Mouse (Mus musculus): ENCODE data around the gene Tut1. TPM values are rescaled to one million over a fixed set of nuclear protein-coding genes. Genes with fewer than 3 reads are reported as not detected.
A peak's percentile ranks its signal among the peaks of the same experiment; 100 is the strongest.

Tut1 gene
- polyA plus RNA-seq, 1 experiment from 2014 or later: 29.7 TPM

DNA sequence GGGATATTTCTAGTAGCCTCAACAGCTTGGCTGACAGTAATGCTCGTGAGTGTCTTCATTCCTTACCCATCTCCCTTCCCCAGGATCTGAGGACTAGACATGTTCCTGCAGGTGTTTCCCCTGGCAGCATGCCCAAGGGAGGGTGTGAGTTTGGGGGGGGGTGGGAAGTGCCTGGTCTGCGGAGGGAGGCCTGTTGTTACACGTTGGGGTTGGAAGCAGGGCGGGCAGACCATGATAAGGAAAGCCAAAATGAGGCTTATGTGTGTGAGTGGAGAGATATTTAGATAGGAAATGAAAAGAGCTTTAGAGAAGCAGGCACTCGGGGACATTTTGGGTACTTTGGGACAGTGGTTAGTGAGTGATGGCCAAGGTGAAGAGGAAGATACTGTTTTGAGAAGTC, 9.6 kb upstream of the Tut1 start:
- Histone ChIP-seq H3K4me1 (peaks cover 32% of the 10 kb centered on the region), H3K27me3 (no peaks in the 10 kb centered on the region), H3K27ac (0 out of 2 replicates have a peak overlapping the region, but pooled peaks have one; percentile 21), H3K9me3 (no peaks in the 10 kb centered on the region), H3K4me3 (peak overlapping the region; percentile 70), H3K9ac (0 out of 2 replicates have a peak overlapping the region, but pooled peaks have one; percentile 13), H3K4me2 (peak overlapping the region; percentile 69), H3K36me3 (peaks cover 49% of the 10 kb centered on the region)
- WGBS: 28% methylated on average over 5 of the region's 5 CpGs
- no peak for ATAC-seq (ENCODE audit: borderline replicate concordance, extremely low read depth, low FRiP score, low TSS enrichment)

DNA sequence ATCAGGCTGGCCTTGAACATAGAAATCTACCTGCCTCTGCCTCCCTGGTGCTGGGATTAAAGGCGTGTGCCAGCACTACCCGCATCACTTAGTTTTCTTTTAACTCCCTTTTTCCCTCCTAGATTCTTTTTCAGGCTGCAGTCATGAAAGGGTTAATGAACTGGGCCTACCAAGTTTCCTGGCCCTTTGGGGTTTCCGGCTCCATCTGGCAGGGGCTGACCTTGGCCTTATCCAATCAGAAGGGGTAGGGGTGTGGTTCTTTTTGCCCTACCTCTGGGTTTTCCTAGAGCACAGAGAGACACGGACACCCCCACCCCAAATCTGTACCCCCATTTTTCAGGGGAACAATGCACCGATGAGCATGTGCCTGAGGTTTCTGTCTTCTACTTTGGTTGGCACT, 8.9 kb upstream of the Tut1 start:
- ATAC-seq (ENCODE audit: borderline replicate concordance, extremely low read depth, low FRiP score, low TSS enrichment): no peak
- Histone ChIP-seq H3K36me3 (peaks cover 51% of the 10 kb centered on the region), H3K27ac (peak overlapping the region; percentile 41; the same call in 1 of the 2 replicates), H3K9me3 (no peaks in the 10 kb centered on the region), H3K9ac (peak overlapping the region; percentile 31; the same call in 1 of the 2 replicates), H3K27me3 (no peaks in the 10 kb centered on the region), H3K4me2 (peak overlapping the region; percentile 69), H3K4me3 (peak overlapping the region; percentile 70), H3K4me1 (peaks cover 32% of the 10 kb centered on the region)
- 24% methylated on average over 5 of the region's 5 CpGs for WGBS

DNA sequence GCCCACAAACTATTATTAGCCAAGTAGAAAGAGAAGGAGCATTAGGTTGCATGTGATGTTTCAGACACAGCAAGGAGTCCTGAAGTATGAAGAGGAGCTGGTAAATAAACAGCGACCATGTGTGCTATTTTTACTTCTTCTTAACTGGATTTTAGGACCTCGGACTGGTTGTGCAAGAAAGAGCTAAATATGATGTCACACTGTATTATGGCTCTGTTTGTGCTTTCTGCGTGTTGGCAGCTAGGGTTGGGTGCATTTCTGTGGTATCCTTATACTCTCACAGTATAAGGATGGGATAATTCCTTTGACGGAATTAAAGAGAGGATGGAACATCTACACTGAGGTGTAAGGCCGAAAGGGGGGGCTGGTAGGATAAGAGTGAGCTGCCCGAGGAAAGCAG, 8.4 kb upstream of the Tut1 start:
- 67% methylated on average over 6 of the region's 6 CpGs for WGBS
- Histone ChIP-seq H3K36me3 (peaks cover 55% of the 10 kb centered on the region), H3K27me3 (no peaks in the 10 kb centered on the region), H3K9me3 (no peaks in the 10 kb centered on the region), H3K4me2 (peak overlapping the region; percentile 69), H3K4me1 (peaks cover 32% of the 10 kb centered on the region), H3K9ac (peak overlapping the region; percentile 31; the same call in 1 of the 2 replicates), H3K27ac (no peak overlapping the region), H3K4me3 (peak overlapping the region; percentile 70)
- ATAC-seq (ENCODE audit: borderline replicate concordance, extremely low read depth, low FRiP score, low TSS enrichment): no peak

DNA sequence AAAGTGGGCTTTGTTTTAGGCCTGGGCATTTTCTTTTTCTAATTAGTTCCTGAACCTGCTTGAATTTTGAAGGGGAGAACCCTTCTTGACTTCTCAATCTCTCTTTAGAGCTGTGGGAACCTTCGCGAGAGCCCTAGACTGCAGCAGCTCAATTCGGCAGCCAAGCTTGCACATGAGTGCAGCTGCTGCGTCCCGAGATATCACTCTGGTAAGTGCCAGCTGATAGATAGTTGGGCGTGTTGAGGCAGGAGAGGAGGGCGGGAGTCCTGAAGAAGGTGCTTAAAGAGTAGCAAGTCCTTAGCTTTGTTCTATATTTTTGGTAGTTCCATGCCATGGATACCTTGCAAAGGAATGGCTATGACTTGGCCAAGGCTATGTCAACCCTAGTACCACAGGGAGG, 6.7 kb upstream of the Tut1 start:
- H3K4me2 ChIP-seq: no peak overlapping the region
- H3K4me3 ChIP-seq: no peak overlapping the region
- H3K9ac ChIP-seq: no peak overlapping the region
- ATAC-seq (ENCODE audit: borderline replicate concordance, extremely low read depth, low FRiP score, low TSS enrichment): no peak
- peaks cover 26% of the 10 kb centered on the region for H3K4me1 ChIP-seq
- no peak overlapping the region for H3K27ac ChIP-seq
- peaks cover 72% of the 10 kb centered on the region for H3K36me3 ChIP-seq
- 86% methylated on average over 7 of the region's 7 CpGs for WGBS
- no peaks in the 10 kb centered on the region for H3K27me3 ChIP-seq
- H3K9me3 ChIP-seq: no peaks in the 10 kb centered on the region

DNA sequence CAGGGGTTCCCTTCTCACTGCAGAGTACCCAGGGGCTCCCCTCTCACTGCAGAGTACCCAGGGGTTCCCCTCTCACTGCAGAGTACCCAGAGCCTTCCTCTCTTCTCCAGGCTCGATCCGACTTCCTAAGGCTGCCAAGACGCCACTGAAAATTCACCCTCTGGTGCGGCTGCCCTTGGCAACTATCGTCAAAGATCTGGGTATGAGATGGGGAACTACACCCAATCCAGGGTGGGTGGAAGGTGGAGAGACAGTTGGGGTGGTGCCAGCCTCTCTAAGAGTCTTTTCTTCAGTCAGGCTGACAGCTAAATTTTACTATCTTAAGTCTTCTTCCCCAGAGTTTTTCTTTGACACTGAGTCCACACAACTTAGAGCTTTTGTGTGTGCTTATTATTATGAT, 3.5 kb upstream of the Tut1 start:
- no peaks in the 10 kb centered on the region for H3K27me3 ChIP-seq
- ATAC-seq (ENCODE audit: borderline replicate concordance, extremely low read depth, low FRiP score, low TSS enrichment): no peak
- peaks cover 69% of the 10 kb centered on the region for H3K36me3 ChIP-seq
- WGBS: 80% methylated on average over 5 of the region's 5 CpGs
- no peak overlapping the region for H3K27ac ChIP-seq
- no peak overlapping the region for H3K4me3 ChIP-seq
- H3K4me1 ChIP-seq: peaks cover 20% of the 10 kb centered on the region
- H3K4me2 ChIP-seq: no peak overlapping the region
- no peaks in the 10 kb centered on the region for H3K9me3 ChIP-seq
- H3K9ac ChIP-seq: no peak overlapping the region

DNA sequence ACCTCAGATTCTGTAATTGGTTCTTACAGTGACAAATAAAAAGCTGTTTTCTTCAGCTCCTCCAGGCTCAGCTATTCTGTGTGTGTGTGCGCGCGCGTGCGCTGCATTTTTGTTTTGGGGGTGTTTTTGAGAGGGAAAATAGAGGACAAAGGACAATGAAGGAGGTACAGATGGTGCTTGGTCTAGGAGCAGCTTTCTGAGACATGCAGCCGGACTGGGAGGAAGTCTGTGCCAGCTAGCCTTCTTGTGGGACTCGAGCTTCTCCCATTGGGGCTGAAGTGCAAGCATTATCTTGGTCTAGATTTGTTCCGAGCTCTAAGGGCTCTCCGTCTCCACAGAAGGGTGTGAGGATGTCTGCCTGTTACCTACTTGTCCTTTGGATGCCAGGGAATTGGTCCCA, 1.4 kb upstream of the Tut1 start:
- Histone ChIP-seq H3K9me3 (no peaks in the 10 kb centered on the region), H3K4me2 (peak overlapping the region; percentile 65; the same call in 1 of the 2 replicates), H3K9ac (no peak overlapping the region; the same call in 1 of the 2 replicates), H3K27ac (no peak overlapping the region), H3K36me3 (peaks cover 64% of the 10 kb centered on the region), H3K4me3 (no peak overlapping the region), H3K4me1 (peaks cover 19% of the 10 kb centered on the region), H3K27me3 (no peaks in the 10 kb centered on the region)
- no peak for ATAC-seq (ENCODE audit: borderline replicate concordance, extremely low read depth, low FRiP score, low TSS enrichment)
- 87% methylated on average over 9 of the region's 9 CpGs for WGBS

DNA sequence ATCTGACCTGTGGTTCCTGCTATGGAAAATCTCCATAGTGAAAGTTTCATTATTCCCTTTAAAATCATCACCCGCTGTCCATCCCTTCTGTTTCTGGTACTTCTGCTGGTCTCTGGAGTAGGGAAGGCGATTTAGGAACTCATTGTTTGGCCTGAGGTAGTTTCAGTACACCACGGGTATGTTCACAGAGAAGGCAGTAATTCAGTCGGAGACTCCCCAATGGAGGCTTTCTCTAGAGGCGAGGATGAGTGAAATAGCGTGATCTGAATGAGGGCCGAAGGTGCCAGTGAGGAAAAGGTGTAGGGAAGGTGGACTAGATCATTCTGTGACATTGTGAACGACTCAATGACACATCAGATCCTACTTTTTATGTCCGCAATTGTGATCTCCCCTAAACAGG, 524 bp downstream of the Tut1 start:
- H3K27ac ChIP-seq: peak overlapping the region; percentile 66
- no peaks in the 10 kb centered on the region for H3K27me3 ChIP-seq
- no peak for ATAC-seq (ENCODE audit: borderline replicate concordance, extremely low read depth, low FRiP score, low TSS enrichment)

DNA sequence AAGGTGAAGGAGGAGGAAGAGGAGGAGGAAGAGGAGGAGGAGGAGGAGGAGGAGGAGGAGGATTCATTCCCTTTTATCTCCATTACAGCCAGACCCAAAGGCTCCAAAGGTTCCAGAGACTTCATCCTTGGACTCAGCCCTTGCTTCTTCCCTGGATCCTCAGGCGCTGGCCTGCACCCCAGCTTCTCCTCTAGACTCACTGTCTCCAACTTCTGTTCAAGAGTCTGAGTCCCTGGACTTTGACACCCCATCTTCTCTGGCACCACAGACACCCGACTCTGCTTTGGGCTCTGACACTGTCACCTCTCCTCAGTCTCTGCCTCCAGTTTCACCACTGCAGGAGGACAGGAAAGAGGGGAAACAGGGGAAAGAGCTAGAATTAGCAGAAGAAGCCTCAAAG, 8.6 kb downstream of the Tut1 start:
- H3K9ac ChIP-seq: no peak overlapping the region
- peaks cover 74% of the 10 kb centered on the region for H3K36me3 ChIP-seq
- no peak overlapping the region for H3K4me3 ChIP-seq
- H3K27ac ChIP-seq: no peak overlapping the region
- no peak overlapping the region for H3K4me2 ChIP-seq
- WGBS: 79% methylated on average over 2 of the region's 2 CpGs
- H3K4me1 ChIP-seq: peaks cover 10% of the 10 kb centered on the region
- no peak for ATAC-seq (ENCODE audit: borderline replicate concordance, extremely low read depth, low FRiP score, low TSS enrichment)
- H3K9me3 ChIP-seq: no peaks in the 10 kb centered on the region
- no peaks in the 10 kb centered on the region for H3K27me3 ChIP-seq

More for the DNA sequence above, 524 bp downstream of the Tut1 start:
- H3K9me3 ChIP-seq: no peaks in the 10 kb centered on the region
- H3K36me3 ChIP-seq: peaks cover 58% of the 10 kb centered on the region
- H3K4me2 ChIP-seq: peak overlapping the region; percentile 64
- H3K4me1 ChIP-seq: peaks cover 19% of the 10 kb centered on the region
- 10% methylated on average over 9 of the region's 9 CpGs for WGBS
- peak overlapping the region; percentile 57 for H3K9ac ChIP-seq
- peak overlapping the region; percentile 63 for H3K4me3 ChIP-seq

DNA sequence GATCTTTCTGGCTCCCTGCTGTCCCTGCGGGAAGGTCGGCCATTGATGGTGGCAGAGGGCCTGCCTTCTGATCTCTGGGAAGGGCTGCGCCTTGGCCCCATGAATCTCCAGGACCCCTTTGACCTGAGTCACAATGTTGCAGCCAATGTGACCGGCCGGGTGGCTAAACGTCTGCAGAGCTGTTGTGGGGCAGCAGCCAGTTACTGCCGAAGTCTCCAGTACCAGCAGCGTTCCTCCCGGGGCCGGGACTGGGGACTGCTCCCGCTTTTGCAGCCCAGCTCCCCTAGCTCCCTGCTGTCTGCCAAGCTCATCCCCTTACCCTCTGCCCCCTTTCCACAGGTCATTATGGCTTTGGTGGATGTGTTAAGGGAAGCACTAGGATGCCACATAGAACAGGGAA, 11.4 kb downstream of the Tut1 start:
- Histone ChIP-seq H3K9ac (no peak overlapping the region), H3K36me3 (peaks cover 66% of the 10 kb centered on the region), H3K9me3 (no peaks in the 10 kb centered on the region), H3K4me1 (peaks cover 19% of the 10 kb centered on the region), H3K27ac (no peak overlapping the region), H3K4me3 (no peak overlapping the region), H3K27me3 (no peaks in the 10 kb centered on the region), H3K4me2 (no peak overlapping the region)
- 86% methylated on average over 11 of the region's 11 CpGs for WGBS
- ATAC-seq (ENCODE audit: borderline replicate concordance, extremely low read depth, low FRiP score, low TSS enrichment): no peak

DNA sequence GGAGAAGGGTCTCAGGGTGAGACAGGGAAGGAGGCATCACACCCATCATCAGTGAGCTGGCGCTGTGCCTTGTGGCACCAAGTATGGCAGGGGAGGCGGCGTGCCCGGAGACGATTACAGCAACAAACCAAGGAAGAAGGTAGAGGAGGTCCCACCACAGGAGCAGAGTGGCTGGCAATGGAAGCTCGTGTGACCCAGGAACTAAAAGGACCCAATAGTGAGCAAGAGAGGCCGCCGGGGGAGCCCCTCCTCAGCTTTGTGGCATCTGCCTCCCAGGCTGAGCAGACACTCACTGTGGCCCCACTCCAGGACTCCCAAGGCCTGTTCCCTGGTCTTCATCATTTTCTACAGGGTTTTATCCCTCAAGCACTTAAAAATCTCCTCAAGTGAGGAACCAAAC, 12.1 kb downstream of the Tut1 start:
- WGBS: 65% methylated on average over 8 of the region's 8 CpGs
- Histone ChIP-seq H3K4me2 (peak overlapping the region; percentile 55), H3K4me3 (peak overlapping the region; percentile 82), H3K9ac (peak overlapping the region; percentile 61), H3K4me1 (peaks cover 19% of the 10 kb centered on the region), H3K9me3 (no peaks in the 10 kb centered on the region), H3K27me3 (no peaks in the 10 kb centered on the region), H3K27ac (peak overlapping the region; percentile 94), H3K36me3 (peaks cover 66% of the 10 kb centered on the region)
- ATAC-seq (ENCODE audit: borderline replicate concordance, extremely low read depth, low FRiP score, low TSS enrichment): no peak

DNA sequence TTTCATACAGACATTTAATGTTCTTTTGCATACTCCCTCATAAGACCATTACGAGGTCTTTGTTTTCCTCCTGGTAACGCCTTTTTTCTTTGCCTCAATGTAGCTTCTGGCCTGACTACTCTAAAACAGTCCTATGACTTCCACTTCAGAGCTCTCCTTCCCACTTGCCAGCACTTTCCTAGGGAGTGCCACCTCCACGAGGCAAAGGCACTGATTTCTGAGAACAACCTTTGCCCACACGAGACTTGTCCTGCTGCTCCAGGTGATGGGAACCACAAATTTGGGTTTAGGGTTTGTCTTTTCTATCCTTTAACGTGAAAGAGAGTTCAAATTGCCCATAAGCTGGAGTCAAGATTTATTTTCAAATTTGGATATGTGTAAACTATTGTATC, 12.5 kb downstream of the Tut1 start:
- peak overlapping the region; percentile 82 for H3K4me3 ChIP-seq
- peak overlapping the region; percentile 94 for H3K27ac ChIP-seq
- peak overlapping the region; percentile 61 for H3K9ac ChIP-seq
- H3K9me3 ChIP-seq: no peaks in the 10 kb centered on the region
- no peaks in the 10 kb centered on the region for H3K27me3 ChIP-seq
- peaks cover 19% of the 10 kb centered on the region for H3K4me1 ChIP-seq
- 33% methylated on average over 5 of the region's 5 CpGs for WGBS
- peaks cover 66% of the 10 kb centered on the region for H3K36me3 ChIP-seq
- no peak for ATAC-seq (ENCODE audit: borderline replicate concordance, extremely low read depth, low FRiP score, low TSS enrichment)
- H3K4me2 ChIP-seq: peak overlapping the region; percentile 55

DNA sequence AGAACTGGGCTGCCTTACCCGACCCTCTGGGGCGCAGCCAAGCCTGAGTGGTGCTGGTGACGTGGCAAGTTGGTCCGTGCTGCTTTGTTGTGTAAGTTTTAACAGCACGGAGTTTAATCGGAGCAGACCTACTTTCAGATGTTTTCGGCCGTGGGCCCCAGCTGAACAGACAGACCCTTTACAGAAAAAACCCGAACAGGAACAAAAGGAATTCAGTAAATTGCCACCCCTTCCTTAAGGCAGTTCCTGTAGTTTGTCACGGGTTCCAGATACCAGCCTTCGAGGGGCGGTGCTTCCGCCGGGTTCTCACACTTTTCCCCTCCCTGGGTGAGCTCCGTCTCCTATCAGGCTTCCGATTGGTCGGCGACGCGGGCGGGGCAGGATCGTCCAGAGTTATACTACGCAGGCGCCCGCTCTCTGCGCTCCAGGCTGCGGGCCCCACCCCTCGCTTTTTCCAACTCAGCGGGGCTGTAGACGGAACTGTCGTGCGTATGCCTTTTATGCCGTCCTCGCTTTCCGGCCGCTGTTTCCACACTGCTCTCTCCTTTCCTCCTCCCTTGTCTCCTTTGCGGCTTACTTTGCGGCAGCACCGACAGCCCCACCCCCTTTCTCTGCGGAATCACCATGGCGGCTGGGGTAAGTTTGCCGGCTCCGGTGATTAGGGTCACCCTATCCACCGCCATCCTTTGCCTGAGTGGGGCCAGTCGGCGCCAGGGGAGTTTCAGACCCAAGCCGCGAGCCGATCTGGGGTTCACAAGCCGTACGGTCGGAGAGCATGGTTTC, 13.1 kb downstream of the Tut1 start, which contains the start of gene Eef1g:
Gene Eef1g, plus strand, starts transcription at position 452 of the 783 bp plus-strand sequence.
- H3K27me3 ChIP-seq: no peaks in the 10 kb centered on the region
- H3K9me3 ChIP-seq: no peaks in the 10 kb centered on the region
- peak within 1 kb of the TSS; percentile 82 for H3K4me3 ChIP-seq
- H3K4me1 ChIP-seq: peaks cover 19% of the 10 kb centered on the region
- under 1% methylated on average over 52 of the region's 52 CpGs for WGBS
- peak within 1 kb of the TSS; percentile 91 for H3K9ac ChIP-seq
- ATAC-seq (ENCODE audit: borderline replicate concordance, extremely low read depth, low FRiP score, low TSS enrichment): peak; percentile 99
- peak within 1 kb of the TSS; percentile 61 for H3K4me2 ChIP-seq
- H3K36me3 ChIP-seq: peaks cover 66% of the 10 kb centered on the region
- peak within 1 kb of the TSS; percentile 94 for H3K27ac ChIP-seq
